In the genomic region with DNA sequence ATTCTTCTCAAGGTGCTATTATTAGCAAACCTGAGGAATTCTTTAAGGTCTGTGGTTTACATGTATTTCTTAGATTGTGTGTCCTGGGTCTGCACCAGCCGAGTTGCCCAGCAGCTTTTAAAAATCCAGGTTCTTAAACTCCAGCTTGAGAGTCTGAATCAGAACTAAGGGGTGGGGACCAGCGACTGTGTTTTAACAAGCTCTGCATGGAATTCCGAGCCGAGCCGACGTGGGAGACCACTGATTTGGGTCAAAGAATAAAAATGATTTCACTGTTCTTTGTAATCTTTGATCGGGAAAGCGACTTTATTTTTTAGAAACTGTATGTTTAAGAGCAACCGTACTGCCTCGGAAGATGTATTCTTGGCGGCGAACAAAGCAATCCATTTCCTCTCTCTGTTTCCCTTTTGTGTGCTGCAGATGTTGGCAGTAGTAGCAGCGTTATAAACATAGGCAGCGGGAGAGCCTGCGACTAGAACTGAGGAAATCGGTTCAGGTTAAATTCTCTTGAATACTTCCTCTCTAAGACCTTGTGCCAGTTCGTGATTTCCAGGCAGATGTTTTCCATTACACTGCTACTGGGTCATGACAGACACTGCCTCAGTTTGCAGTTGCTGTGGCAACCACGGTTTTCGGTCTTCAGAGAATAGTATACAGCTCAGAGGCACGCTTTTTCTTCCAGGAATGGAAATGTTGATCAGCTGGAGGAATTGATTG, we compare ENCODE assay signal across 8 mouse cellular contexts. TPM values are rescaled to one million over a fixed set of nuclear protein-coding genes. Genes with fewer than 3 reads are reported as not detected.
DNase-seq lines count a peak whose midpoint lies in the region; ATAC-seq lines count a peak whose summit lies in the region.

No protein-coding gene starts in this region.

- peak overlapping the region; percentile 2; the same call in 1 of the 2 replicates for H3K4me3 ChIP-seq in forebrain, embryonic 16.5 days (replicated peaks; ENCODE audit: low read length)
- H3K4me3 ChIP-seq in hindbrain, embryonic 12.5 days, result no peak overlapping the region
- no peak overlapping the region for H3K4me3 ChIP-seq in limb, embryonic 11.5 days (ENCODE audit: low read depth, low read length)
- no peak overlapping the region for H3K4me3 ChIP-seq in midbrain, embryonic 11.5 days (ENCODE audit: low read depth, low read length)

- H3K27ac ChIP-seq in forebrain, embryonic 16.5 days (ENCODE audit: low read length), result peak overlapping the region; percentile 43; the same call in 1 of the 2 replicates
- no peak overlapping the region for H3K27ac ChIP-seq in hindbrain, embryonic 12.5 days
- peak overlapping the region; percentile 81 for H3K27ac ChIP-seq in limb, embryonic 11.5 days (replicated peaks; ENCODE audit: low read depth, low read length)
- H3K27ac ChIP-seq in midbrain, embryonic 11.5 days (ENCODE audit: low read depth, low read length), result peak overlapping the region; percentile 20; the same call in 1 of the 2 replicates

- WGBS in forebrain, embryonic 16.5 days, result 51% methylated on average over 20 of the region's 20 CpGs
- 48% methylated on average over 20 of the region's 20 CpGs for WGBS in hindbrain, embryonic 12.5 days
- WGBS in limb, embryonic 11.5 days, result 24% methylated on average over 20 of the region's 20 CpGs
- WGBS in midbrain, embryonic 11.5 days, result 62% methylated on average over 20 of the region's 20 CpGs

- H3K27me3 ChIP-seq in forebrain, embryonic 16.5 days (replicated peaks; ENCODE audit: control insufficient read depth, insufficient read depth, low read length), result no peaks in the 10 kb centered on the region
- no peaks in the 10 kb centered on the region for H3K27me3 ChIP-seq in hindbrain, embryonic 12.5 days
- H3K27me3 ChIP-seq in limb, embryonic 11.5 days (ENCODE audit: control insufficient read depth, insufficient read depth, low read length), result no peaks in the 10 kb centered on the region
- H3K27me3 ChIP-seq in midbrain, embryonic 11.5 days (ENCODE audit: control insufficient read depth, insufficient read depth, low read length), result no peaks in the 10 kb centered on the region

- no peaks in the 10 kb centered on the region for H3K36me3 ChIP-seq in forebrain, embryonic 16.5 days (ENCODE audit: control insufficient read depth, insufficient read depth)
- no peaks in the 10 kb centered on the region for H3K36me3 ChIP-seq in hindbrain, embryonic 12.5 days
- no peaks in the 10 kb centered on the region for H3K36me3 ChIP-seq in limb, embryonic 11.5 days (ENCODE audit: control insufficient read depth, insufficient read depth, low read length)
- no peaks in the 10 kb centered on the region for H3K36me3 ChIP-seq in midbrain, embryonic 11.5 days (ENCODE audit: control insufficient read depth, insufficient read depth, low read length)

- peak; percentile 73 for DNase-seq in 3T3-L1 (ENCODE audit: low read depth, low spot score)
- DNase-seq in T-cell, adult 2 months (ENCODE audit: low spot score), result peak; percentile 1
- DNase-seq in limb, embryonic 11.5 days (ENCODE audit: low spot score), result peak; percentile 82
- DNase-seq in midbrain, embryonic 11.5 days (ENCODE audit: low spot score, missing footprints), result peak; percentile 87
- no peak for DNase-seq in cerebellum, adult 11-12 months
- DNase-seq in adrenal gland, postnatal 10 days, result no peak

- peak; percentile 89 for ATAC-seq in forebrain, embryonic 16.5 days
- ATAC-seq in hindbrain, embryonic 12.5 days (ENCODE audit: low FRiP score), result peak; percentile 50
- peak; percentile 88; the same call in 1 of the 2 replicates for ATAC-seq in limb, embryonic 11.5 days (ENCODE audit: insufficient number of reproducible peaks, low FRiP score, low TSS enrichment, low read depth)
- ATAC-seq in midbrain, embryonic 11.5 days (ENCODE audit: low FRiP score), result peak; percentile 75; the same call in 1 of the 2 replicates

- no peaks in the 10 kb centered on the region for H3K9me3 ChIP-seq in forebrain, embryonic 16.5 days (ENCODE audit: control insufficient read depth, low read length)
- no peaks in the 10 kb centered on the region for H3K9me3 ChIP-seq in hindbrain, embryonic 12.5 days (replicated peaks)
- no peaks in the 10 kb centered on the region for H3K9me3 ChIP-seq in limb, embryonic 11.5 days (ENCODE audit: control insufficient read depth, low read length)
- H3K9me3 ChIP-seq in midbrain, embryonic 11.5 days (ENCODE audit: control insufficient read depth, low read length), result no peaks in the 10 kb centered on the region

- H3K4me2 ChIP-seq in forebrain, embryonic 16.5 days (ENCODE audit: low read length), result peak overlapping the region; percentile 9
- peak overlapping the region; percentile 31 for H3K4me2 ChIP-seq in hindbrain, embryonic 12.5 days (replicated peaks)
- H3K4me2 ChIP-seq in limb, embryonic 11.5 days (ENCODE audit: low read depth, severe bottlenecking), result peak overlapping the region; percentile 26
- no peak overlapping the region; the same call in 1 of the 2 replicates for H3K4me2 ChIP-seq in midbrain, embryonic 11.5 days

- H3K9ac ChIP-seq in forebrain, embryonic 16.5 days (replicated peaks; ENCODE audit: low read depth, low read length), result 0 out of 2 replicates have a peak overlapping the region, but pooled peaks have one; percentile 1
- H3K9ac ChIP-seq in hindbrain, embryonic 12.5 days, result no peak overlapping the region
- no peak overlapping the region for H3K9ac ChIP-seq in limb, embryonic 11.5 days (ENCODE audit: low read length)
- H3K9ac ChIP-seq in midbrain, embryonic 11.5 days (ENCODE audit: low read length), result no peak overlapping the region

- no peaks in the 10 kb centered on the region for H3K4me1 ChIP-seq in forebrain, embryonic 16.5 days (replicated peaks; ENCODE audit: control insufficient read depth, insufficient read depth, low read length)
- H3K4me1 ChIP-seq in hindbrain, embryonic 12.5 days, result no peaks in the 10 kb centered on the region
- H3K4me1 ChIP-seq in limb, embryonic 11.5 days (ENCODE audit: control insufficient read depth, insufficient read depth, low read length), result no peaks in the 10 kb centered on the region
- peaks cover 2% of the 10 kb centered on the region; the same call in 1 of the 2 replicates for H3K4me1 ChIP-seq in midbrain, embryonic 11.5 days (ENCODE audit: control insufficient read depth, insufficient read depth, low read length)

RNA-seq across cellular contexts. Expression of a gene that starts 27.3 kb away (rescaled TPM):
- polyA plus RNA-seq in forebrain, embryonic 16.5 days (2015; fragmentation: Nextera tagmentation; extraction: Ambion mirVana), result 61.1 and 67.4 TPM in 2 replicates
- polyA plus RNA-seq in hindbrain, embryonic 12.5 days (2016; fragmentation: Nextera tagmentation; extraction: Ambion mirVana), result 34.3 and 37.2 TPM in 2 replicates
- 8.4 and 10.8 TPM in 2 replicates for polyA plus RNA-seq in limb, embryonic 11.5 days (2014; fragmentation: Nextera tagmentation; extraction: Ambion mirVana)
- 15.0 and 19.3 TPM in 2 replicates for polyA plus RNA-seq in midbrain, embryonic 11.5 days (2014; fragmentation: Nextera tagmentation; extraction: Ambion mirVana)
- total RNA-seq in adrenal gland, postnatal 10 days (2021), result 1 to 10 TPM; 1.2 to 1.6 TPM

Comparison
In these comparisons a context has a peak if more than half of its experiments do, and no peak if none do; other contexts are left out.
1. DNase-seq: peak in 3T3-L1 (single experiment), T-cell, adult 2 months (single experiment), limb, embryonic 11.5 days (single experiment) and midbrain, embryonic 11.5 days (single experiment); none in cerebellum, adult 11-12 months (single experiment) and adrenal gland, postnatal 10 days (single experiment).
2. Peak in every context shown above with its lines, with median percentiles within 50 percentile points of each other: ATAC-seq.